Comparison of ENCODE assay signal across 20 mouse cellular contexts in genomic region chr5:8953660-8954059, GRCm38 (mm10).
"Had no signal": no experiment of that assay in that cellular context is flagged by ENCODE, and none has a peak within 500 bp of the region (broad histone marks: within the 10 kb centered on the region; RNA-seq: fewer than 3 reads in every experiment).

No protein-coding gene starts in this region.

- H3K9ac ChIP-seq: lung, embryonic 14.5 days; midbrain, embryonic 12.5 days; neural tube, embryonic 13.5 days; neural tube, embryonic 15.5 days; stomach, embryonic 15.5 days had no signal

- H3K27me3 ChIP-seq: midbrain, embryonic 12.5 days; neural tube, embryonic 13.5 days; neural tube, embryonic 15.5 days; stomach, embryonic 15.5 days had no signal

- H3K27ac ChIP-seq: midbrain, embryonic 10.5 days; midbrain, embryonic 12.5 days; neural tube, embryonic 13.5 days; neural tube, embryonic 15.5 days; stomach, embryonic 15.5 days; stomach, postnatal 0 days had no signal

- H3K9me3 ChIP-seq: midbrain, embryonic 10.5 days; midbrain, embryonic 12.5 days; neural tube, embryonic 13.5 days; neural tube, embryonic 15.5 days; stomach, embryonic 15.5 days had no signal

- H3K4me2 ChIP-seq: lung, embryonic 14.5 days; midbrain, embryonic 12.5 days; neural tube, embryonic 13.5 days; neural tube, embryonic 15.5 days; stomach, embryonic 15.5 days had no signal

- ATAC-seq: midbrain, embryonic 16.5 days had no signal

- DNase-seq: lung, adult 18-20 months; lung, embryonic 14.5 days; lung, postnatal 10 days; lung, postnatal 4 days; midbrain, embryonic 14.5 days; retina, postnatal 1 day; right cerebral cortex, adult 18-20 months; right cerebral cortex, postnatal 25 days; right cerebral cortex, postnatal 4 days; thymus, adult 2 months; thymus, postnatal 25 days; thymus, postnatal 4 days had no signal

- H3K4me1 ChIP-seq: midbrain, embryonic 12.5 days; neural tube, embryonic 13.5 days; neural tube, embryonic 15.5 days; stomach, embryonic 15.5 days had no signal

- H3K4me3 ChIP-seq: midbrain, embryonic 10.5 days; midbrain, embryonic 12.5 days; myocyte; neural tube, embryonic 13.5 days; neural tube, embryonic 15.5 days; stomach, embryonic 15.5 days had no signal

- H3K36me3 ChIP-seq: midbrain, embryonic 10.5 days; midbrain, embryonic 12.5 days; neural tube, embryonic 13.5 days; neural tube, embryonic 15.5 days; stomach, embryonic 15.5 days had no signal
